Mouse (Mus musculus) C3H10T1/2 (cell line): ENCODE data around the gene Has3. TPM values are rescaled to one million over a fixed set of nuclear protein-coding genes. Genes with fewer than 3 reads are reported as not detected.

Experiments
- polyA plus RNA-seq, 2 experiments: library from polyadenylated mRNA; unstranded; fragments of >200 nt; fragmentation: generic; extraction: Trizol; gene quantifications; one replicate each; pipeline ENCODE4 v1.2.1; 2012; ENCODE audit warnings: missing spikeins in 2 of 2

The Has3 gene
- polyA plus RNA-seq = under 1 TPM; 0.01 to 0.58 TPM

GRCm38 (mm10) chr8:106870051-106870450 is at the start of gene Has3:
Has3 (plus strand) TSS chr8:106870242.

GRCm38 (mm10) chr8:106893481-106894156 is 23.6 kb downstream of the Has3 start, which contains the start of gene Utp4:
Utp4 (plus strand) TSS chr8:106893636.

Other genes starting within 250 kb of the Has3 start
- 1 to 10 TPM; 4.6 to 5.6 TPM for gene Tango6, start 187.2 kb upstream of the Has3 start, polyA plus RNA-seq
- gene Utp4, start 23.4 kb downstream of the Has3 start, polyA plus RNA-seq = 10 to 100 TPM; 18.7 to 21.2 TPM
- gene Sntb2, start 65.5 kb downstream of the Has3 start, polyA plus RNA-seq = 10 to 100 TPM in 1 of 2 experiments, under 1 TPM in 1; 0.95 to 15.0 TPM
- gene Vps4a, start 161.0 kb downstream of the Has3 start, polyA plus RNA-seq = 10 to 100 TPM; 18.1 to 47.6 TPM
- 10 to 100 TPM in 1 of 2 experiments, 1 to 10 TPM in 1; 2.2 to 10.3 TPM for gene Pdf, start 178.4 kb downstream of the Has3 start, polyA plus RNA-seq
- gene Cog8, start 186.4 kb downstream of the Has3 start, polyA plus RNA-seq = 10 to 100 TPM; 20.6 to 21.8 TPM
- 10 to 100 TPM; 36.2 to 37.1 TPM for gene Nip7, start 186.6 kb downstream of the Has3 start, polyA plus RNA-seq
- not detected for gene Tmed6, start 195.4 kb downstream of the Has3 start, polyA plus RNA-seq
- 10 to 100 TPM in 1 of 2 experiments, 1 to 10 TPM in 1; 8.7 to 24.4 TPM for gene Terf2, start 226.3 kb downstream of the Has3 start, polyA plus RNA-seq